Mouse (Mus musculus) right cerebral cortex, postnatal 25 days (tissue): ENCODE measurements at regions not wholly inside any gene's neighbourhood (a gene's known extent, or its start where the extent isn't known, plus 50 kb on each side); places are given as distances from the start of the nearest gene placed in this dataset.

ENCODE experiments used
- DNase-seq: peaks from one replicate; pipeline ENCODE4 v3.0.0; 2022

GRCm38 (mm10) chr14:109359914-109360313, 446.0 kb upstream of the Slitrk1 start:
- peak; percentile 73 for DNase-seq
